Mouse (Mus musculus): ENCODE results near the gene Sco1.

Sco1 gene

GRCm38 (mm10) chr11:67039799-67040198 is 12.7 kb upstream of the Sco1 start:
- in situ Hi-C loops (cut with MboI, MseI): loop anchor here in 1 of 2 experiments (25.0 kb wide), 1 partner anchor 1227 kb away; the partner anchor contains the start of gene Zkscan6

GRCm38 (mm10) chr11:67040483-67040882 is 12.0 kb upstream of the Sco1 start:
- in situ Hi-C loops (cut with MboI, MseI): loop anchor here in 1 of 2 experiments (25.0 kb wide), 1 partner anchor 1228 kb away; the partner anchor contains the start of gene Zkscan6

- in situ Hi-C loops (cut with MboI, MseI): loop anchor here in 1 of 2 experiments (25.0 kb wide), 1 partner anchor 1231 kb away; the partner anchor contains the start of gene Zkscan6
Observed at GRCm38 (mm10) chr11:67043007-67043406, 9.5 kb upstream of the Sco1 start.

GRCm38 (mm10) chr11:67044959-67045358 is 7.5 kb upstream of the Sco1 start:
- in situ Hi-C loops (cut with MboI, MseI): loop anchor here in 1 of 2 experiments (25.0 kb wide), 1 partner anchor 1233 kb away; the partner anchor contains the start of gene Zkscan6

- in situ Hi-C loops (cut with MboI, MseI): loop anchor here in 1 of 2 experiments (25.0 kb wide), 1 partner anchor 1235 kb away; the partner anchor contains the start of gene Zkscan6
Observed at GRCm38 (mm10) chr11:67047199-67047598, 5.3 kb upstream of the Sco1 start.

- in situ Hi-C loops (cut with MboI, MseI): loop anchor here in 1 of 2 experiments (25.0 kb wide), 1 partner anchor 1236 kb away; the partner anchor contains the start of gene Zkscan6
Observed at GRCm38 (mm10) chr11:67048496-67048895, 4.0 kb upstream of the Sco1 start.

GRCm38 (mm10) chr11:67049256-67049655 is 3.2 kb upstream of the Sco1 start:
- in situ Hi-C loops (cut with MboI, MseI): loop anchor here in 1 of 2 experiments (25.0 kb wide), 1 partner anchor 1237 kb away; the partner anchor contains the start of gene Zkscan6

GRCm38 (mm10) chr11:67051676-67052320 is 672 bp upstream of the Sco1 start:
- in situ Hi-C loops (cut with MboI, MseI): loop anchor here (10.0 to 25.0 kb wide), 2 partner anchors 1386 to 1403 kb away; partner anchors contain the start of gene Pik3r5 (in 1 of the 2)

- in situ Hi-C loops (cut with MboI, MseI): loop anchor here (10.0 to 25.0 kb wide), 2 partner anchors 1382 to 1400 kb away; partner anchors contain the start of gene Pik3r5 (in 1 of the 2)
Observed at GRCm38 (mm10) chr11:67054754-67055365, 2.4 kb downstream of the Sco1 start.

- in situ Hi-C loops (cut with MboI, MseI): loop anchor here in 1 of 2 experiments (25.0 kb wide), 1 partner anchor 1376 kb away; the partner anchor contains the start of gene Pik3r5
Observed at GRCm38 (mm10) chr11:67061311-67061710, 8.8 kb downstream of the Sco1 start.

- in situ Hi-C loops (cut with MboI, MseI): loop anchor here in 1 of 2 experiments (25.0 kb wide), 1 partner anchor 1375 kb away; the partner anchor contains the start of gene Pik3r5
Observed at GRCm38 (mm10) chr11:67062726-67063125, 10.3 kb downstream of the Sco1 start.

GRCm38 (mm10) chr11:67067741-67068140 is 15.3 kb downstream of the Sco1 start:
- in situ Hi-C loops (cut with MboI, MseI): loop anchor here in 1 of 2 experiments (25.0 kb wide), 1 partner anchor 1370 kb away; the partner anchor contains the start of gene Pik3r5

GRCm38 (mm10) chr11:67072615-67073130 is 20.2 kb downstream of the Sco1 start:
- in situ Hi-C loops (cut with MboI, MseI): loop anchor here in 1 of 2 experiments (25.0 kb wide), 1 partner anchor 1365 kb away; the partner anchor contains the start of gene Pik3r5

GRCm38 (mm10) chr11:67075036-67075435 is 22.6 kb downstream of the Sco1 start:
- in situ Hi-C loops (cut with MboI, MseI): loop anchor here in 1 of 2 experiments (25.0 kb wide), 1 partner anchor 1263 kb away; the partner anchor contains the start of gene Zkscan6

- in situ Hi-C loops (cut with MboI, MseI): loop anchor here in 1 of 2 experiments (25.0 kb wide), 1 partner anchor 1264 kb away; the partner anchor contains the start of gene Zkscan6
Observed at GRCm38 (mm10) chr11:67076781-67077180, 24.3 kb downstream of the Sco1 start.

GRCm38 (mm10) chr11:67077435-67077834 is 25.0 kb downstream of the Sco1 start:
- in situ Hi-C loops (cut with MboI, MseI): loop anchor here in 1 of 2 experiments (25.0 kb wide), 1 partner anchor 1265 kb away; the partner anchor contains the start of gene Zkscan6

GRCm38 (mm10) chr11:67078000-67078399 is 25.5 kb downstream of the Sco1 start, which contains the start of gene Myh3:
Myh3 (plus strand) TSS chr11:67078300.
- in situ Hi-C loops (cut with MboI, MseI): loop anchor here in 1 of 2 experiments (25.0 kb wide), 1 partner anchor 1266 kb away; the partner anchor contains the start of gene Zkscan6

- in situ Hi-C loops (cut with MboI, MseI): loop anchor here in 1 of 2 experiments (25.0 kb wide), 1 partner anchor 1267 kb away; the partner anchor contains the start of gene Zkscan6
Observed at GRCm38 (mm10) chr11:67078888-67079287, 26.4 kb downstream of the Sco1 start.

GRCm38 (mm10) chr11:67079740-67080139 is 27.3 kb downstream of the Sco1 start:
- in situ Hi-C loops (cut with MboI, MseI): loop anchor here (5.0 to 25.0 kb wide), 3 partner anchors 52 to 1267 kb away; partner anchors contain the start of genes Tmem220 (in 2 of the 2) and Zkscan6 (in 1 of the 2)

GRCm38 (mm10) chr11:67080168-67080567 is 27.7 kb downstream of the Sco1 start:
- in situ Hi-C loops (cut with MboI, MseI): loop anchor here (5.0 to 25.0 kb wide), 3 partner anchors 53 to 1268 kb away; partner anchors contain the start of genes Tmem220 (in 2 of the 2) and Zkscan6 (in 1 of the 2)
